Mouse (Mus musculus) midbrain, embryonic 10.5 days (tissue): ENCODE measurements around the gene Lysmd3. TPM values are rescaled to one million over a fixed set of nuclear protein-coding genes. Genes with fewer than 3 reads are reported as not detected.
"Not testable (repeated sequence)": the region's sequence is repeated elsewhere in the genome, so short reads cannot be mapped to it uniquely, and the experiment has no call there.

Experiments
- DNase-seq: peaks from one replicate; pipeline ENCODE4 v3.0.0-alpha.2; 2017; ENCODE audit warnings: low spot score
- H3K27ac ChIP-seq: fragments of 300-500 bp; sonication (generic); replicated peaks from 2 replicates; pipeline ENCODE4 v1.5.1; 2016; ENCODE audit warnings: mild to moderate bottlenecking
- H3K27me3 ChIP-seq: fragments of 300-500 bp; sonication (generic); 2 replicates; pipeline ENCODE4 v1.6.1; 2016; ENCODE audit warnings: low read depth, mild to moderate bottlenecking; ENCODE audit not compliant: poor library complexity, severe bottlenecking
- H3K36me3 ChIP-seq: fragments of 300-500 bp; sonication (generic); 2 replicates; pipeline ENCODE4 v1.6.1; 2016; ENCODE audit warnings: mild to moderate bottlenecking, moderate library complexity
- H3K4me1 ChIP-seq: fragments of 300-500 bp; sonication (generic); 2 replicates; pipeline ENCODE4 v1.6.1; 2016
- H3K4me3 ChIP-seq: fragments of 300-500 bp; sonication (generic); 2 replicates; pipeline ENCODE4 v1.5.1; 2016; ENCODE audit warnings: mild to moderate bottlenecking, moderate library complexity
- H3K9me3 ChIP-seq: fragments of 300-500 bp; sonication (generic); replicated peaks from 2 replicates; pipeline ENCODE4 v1.6.1; 2016; ENCODE audit warnings: mild to moderate bottlenecking
- WGBS: fragments of 180-500 bp; shearing (Covaris S2); methylation state at CpG from one replicate; pipeline ENCODE4 v1.1.7; 2016; 5-methylcytosine and 5-hydroxymethylcytosine counted together
- polyA plus RNA-seq: library from polyadenylated mRNA; unstranded; fragments of >200 nt; fragmentation: Nextera tagmentation; extraction: Ambion mirVana; gene quantifications from 2 replicates; pipeline ENCODE4 v1.2.1, GENCODE M21; 2016

The Lysmd3 gene
- 26.4 and 26.8 TPM in 2 replicates for polyA plus RNA-seq

- peak; percentile 92 for DNase-seq
- Histone ChIP-seq H3K27me3 (no peaks in the 10 kb centered on the region), H3K36me3 (peaks cover 21% of the 10 kb centered on the region), H3K9me3 (peaks cover 3% of the 10 kb centered on the region; the same call in 1 of the 2 replicates), H3K4me1 (peaks cover 41% of the 10 kb centered on the region), H3K4me3 (peak within 1 kb of the TSS; percentile 87), H3K27ac (peak within 1 kb of the TSS; percentile 94)
- under 1% methylated on average over 73 of the region's 73 CpGs for WGBS
Observed at GRCm38 (mm10) chr13:81657351-81658052, at the start of gene Lysmd3. Lysmd3 (plus strand) TSS chr13:81657663.

- no peak for DNase-seq
- peaks cover 85% of the 10 kb centered on the region for H3K36me3 ChIP-seq
- H3K4me3 ChIP-seq = no peak overlapping the region
- H3K27ac ChIP-seq = no peak overlapping the region
- 92% methylated on average over 4 of the region's 4 CpGs for WGBS
- peaks cover 48% of the 10 kb centered on the region for H3K9me3 ChIP-seq
- H3K4me1 ChIP-seq = no peaks in the 10 kb centered on the region
- no peaks in the 10 kb centered on the region for H3K27me3 ChIP-seq
Observed at GRCm38 (mm10) chr13:81610349-81610748, 47.1 kb upstream of the Lysmd3 start.

- 62% methylated on average over 1 of the region's 1 CpGs for WGBS
- Histone ChIP-seq H3K4me1 (peaks cover 74% of the 10 kb centered on the region), H3K27ac (peak overlapping the region; percentile 96)
Observed at GRCm38 (mm10) chr13:81627861-81628260, 29.6 kb upstream of the Lysmd3 start.

DNA sequence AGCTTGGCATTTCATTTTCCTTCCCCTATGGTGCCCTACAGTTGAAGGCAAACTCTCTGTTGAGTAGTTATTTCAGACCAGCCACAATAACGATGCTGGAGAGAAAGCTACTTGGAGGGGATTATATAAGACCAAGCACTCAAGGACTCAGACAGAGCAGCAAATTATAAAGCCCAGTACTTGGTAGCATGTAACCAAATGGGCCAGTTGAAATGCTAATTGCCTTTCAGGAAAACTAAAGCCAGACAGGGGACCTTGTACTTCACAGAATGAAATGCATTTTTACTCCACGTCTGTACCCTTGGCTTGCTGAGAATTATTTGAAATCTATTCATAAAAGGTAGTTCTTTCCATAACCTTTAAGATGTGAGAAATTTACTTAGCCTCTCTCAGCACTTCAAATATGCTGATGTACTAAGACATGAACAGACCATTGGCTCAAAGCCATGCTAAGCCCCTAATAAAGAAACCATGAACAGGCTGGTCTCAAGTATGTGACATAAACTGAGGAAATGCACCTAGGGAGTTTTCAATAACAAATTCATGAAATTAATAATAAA, 28.8 kb upstream of the Lysmd3 start:
- H3K27ac ChIP-seq = peak overlapping the region; percentile 96

More at GRCm38 (mm10) chr13:81627861-81628260, 29.6 kb upstream of the Lysmd3 start:
- not testable (repeated sequence) for H3K27me3 ChIP-seq, H3K9me3 ChIP-seq, DNase-seq
- Histone ChIP-seq H3K4me3 (peak overlapping the region; percentile 92; the same call in 1 of the 2 replicates), H3K36me3 (peaks cover 18% of the 10 kb centered on the region)

DNA sequence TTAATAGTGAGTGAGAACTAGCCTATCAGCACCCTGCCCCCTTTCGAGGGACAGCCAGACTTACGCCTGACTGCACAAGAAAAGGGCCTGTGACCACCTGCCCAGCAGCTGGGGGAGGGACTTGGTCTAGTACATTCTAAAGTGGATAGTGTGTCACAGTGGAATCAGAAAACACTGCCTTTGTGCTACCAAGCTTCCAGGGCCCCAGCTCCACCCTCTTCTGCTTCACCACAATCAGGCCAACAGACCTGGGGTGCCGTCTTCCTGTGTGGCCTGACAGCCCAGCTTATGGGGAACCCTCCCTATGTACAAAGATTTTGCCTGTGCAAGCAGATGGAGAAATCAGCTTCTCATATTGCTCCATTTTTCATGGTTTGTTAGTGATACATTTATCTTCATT, 28.1 kb upstream of the Lysmd3 start:
- peak overlapping the region; percentile 96 for H3K27ac ChIP-seq
- peak; percentile 72 for DNase-seq
- H3K27me3 ChIP-seq = no peaks in the 10 kb centered on the region
- peak overlapping the region; percentile 92 for H3K4me3 ChIP-seq
- H3K9me3 ChIP-seq = no peaks in the 10 kb centered on the region
- 15% methylated on average over 3 of the region's 3 CpGs for WGBS
- H3K36me3 ChIP-seq = peaks cover 9% of the 10 kb centered on the region
- peaks cover 85% of the 10 kb centered on the region for H3K4me1 ChIP-seq

More for the DNA sequence above, 28.8 kb upstream of the Lysmd3 start:
- peaks cover 16% of the 10 kb centered on the region for H3K36me3 ChIP-seq
- 22% methylated on average over 2 of the region's 2 CpGs for WGBS
- peaks cover 83% of the 10 kb centered on the region for H3K4me1 ChIP-seq
- H3K4me3 ChIP-seq = peak overlapping the region; percentile 92
- DNase-seq = no peak
- no peaks in the 10 kb centered on the region for H3K9me3 ChIP-seq
- H3K27me3 ChIP-seq = no peaks in the 10 kb centered on the region

DNA sequence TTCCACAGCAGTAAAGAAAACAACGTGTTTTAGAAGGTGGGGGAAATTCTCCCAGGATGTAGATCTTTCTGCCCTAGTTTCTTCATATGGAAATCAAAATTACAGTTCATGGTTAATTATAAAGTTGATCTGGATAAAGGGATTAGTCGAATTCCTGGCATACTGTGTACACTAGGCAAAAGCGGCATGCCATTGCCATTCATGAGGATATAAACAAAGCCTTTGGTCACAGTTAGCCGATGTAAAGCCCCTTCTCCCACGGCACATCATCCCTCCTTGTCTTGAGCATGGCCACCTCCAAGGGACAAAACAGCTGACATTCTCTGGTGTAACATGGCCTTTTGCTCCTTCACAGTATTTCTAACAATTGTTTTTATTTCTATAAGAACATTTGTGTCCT, 26.9 kb upstream of the Lysmd3 start:
- WGBS = 15% methylated on average over 5 of the region's 5 CpGs
- Histone ChIP-seq H3K27ac (peak overlapping the region; percentile 96), H3K4me3 (peak overlapping the region; percentile 92), H3K36me3 (0 out of 2 replicates have a peak, but pooled peaks cover 3% of the 10 kb centered on the region), H3K4me1 (peaks cover 95% of the 10 kb centered on the region), H3K9me3 (no peaks in the 10 kb centered on the region), H3K27me3 (no peaks in the 10 kb centered on the region)
- no peak for DNase-seq

- H3K36me3 ChIP-seq = no peaks in the 10 kb centered on the region
- peak within 1 kb of the TSS; percentile 96 for H3K27ac ChIP-seq
- H3K9me3 ChIP-seq = no peaks in the 10 kb centered on the region
- H3K4me1 ChIP-seq = peaks cover 76% of the 10 kb centered on the region
- no peaks in the 10 kb centered on the region for H3K27me3 ChIP-seq
- H3K4me3 ChIP-seq = peak within 1 kb of the TSS; percentile 92
- under 1% methylated on average over 42 of the region's 42 CpGs for WGBS
- DNase-seq = peak; percentile 99
Observed at GRCm38 (mm10) chr13:81632720-81633415, 24.6 kb upstream of the Lysmd3 start, which contains the start of gene Adgrv1. Adgrv1 (minus strand) TSS chr13:81633154.

- peak; percentile 75 for DNase-seq
- WGBS = 10% methylated on average over 4 of the region's 4 CpGs
Observed at GRCm38 (mm10) chr13:81639624-81640023, 17.8 kb upstream of the Lysmd3 start.

GRCm38 (mm10) chr13:81640881-81641280, 16.6 kb upstream of the Lysmd3 start:
- Histone ChIP-seq H3K4me1 (peaks cover 58% of the 10 kb centered on the region), H3K4me3 (no peak overlapping the region), H3K36me3 (no peaks in the 10 kb centered on the region), H3K9me3 (no peaks in the 10 kb centered on the region), H3K27ac (peak overlapping the region; percentile 78), H3K27me3 (no peaks in the 10 kb centered on the region)
- WGBS = 54% methylated on average over 6 of the region's 6 CpGs
- DNase-seq = no peak

More at GRCm38 (mm10) chr13:81639624-81640023, 17.8 kb upstream of the Lysmd3 start:
- H3K4me1 ChIP-seq = peaks cover 68% of the 10 kb centered on the region
- no peaks in the 10 kb centered on the region for H3K36me3 ChIP-seq
- peak overlapping the region; percentile 15; the same call in 1 of the 2 replicates for H3K4me3 ChIP-seq
- no peaks in the 10 kb centered on the region for H3K27me3 ChIP-seq
- peak overlapping the region; percentile 19 for H3K27ac ChIP-seq
- no peaks in the 10 kb centered on the region for H3K9me3 ChIP-seq

- peak overlapping the region; percentile 78 for H3K27ac ChIP-seq
- no peaks in the 10 kb centered on the region for H3K27me3 ChIP-seq
- 11% methylated on average over 8 of the region's 8 CpGs for WGBS
- peak overlapping the region; percentile 36 for H3K4me3 ChIP-seq
- H3K4me1 ChIP-seq = peaks cover 58% of the 10 kb centered on the region
- no peaks in the 10 kb centered on the region for H3K36me3 ChIP-seq
- H3K9me3 ChIP-seq = no peaks in the 10 kb centered on the region
- peak; percentile 51 for DNase-seq
Observed at GRCm38 (mm10) chr13:81641289-81642045, 16.0 kb upstream of the Lysmd3 start.

DNA sequence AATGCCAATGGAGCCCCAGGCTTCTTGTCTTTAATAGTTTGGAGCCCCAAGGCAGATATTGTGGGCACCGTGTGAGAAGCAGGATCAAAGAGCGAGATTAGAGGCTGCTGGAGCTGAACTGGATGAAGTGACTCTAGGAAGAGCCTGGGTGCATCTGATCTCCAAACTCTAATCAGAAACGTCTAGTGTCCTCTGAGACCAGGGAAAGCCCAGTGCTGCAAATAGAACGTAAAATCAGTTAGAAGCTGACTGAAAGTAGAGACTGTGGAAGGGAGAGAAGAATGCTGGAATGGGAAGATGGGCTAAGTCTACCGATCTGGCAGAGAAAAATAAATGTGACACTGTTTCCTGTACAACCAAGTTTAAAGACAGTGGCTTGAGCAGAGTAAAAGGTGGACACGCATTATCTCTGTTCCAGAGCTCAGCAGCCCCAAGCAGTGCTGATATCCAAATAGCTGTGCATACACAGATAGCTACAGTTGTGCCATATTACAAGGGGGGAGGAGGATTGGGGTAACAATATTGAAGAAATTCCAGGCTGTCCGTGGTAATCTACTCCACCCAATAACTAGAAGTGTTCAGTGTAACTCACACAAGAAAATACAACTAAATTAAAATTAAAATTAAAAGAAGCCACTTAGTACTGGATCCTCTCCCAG, 14.8 kb upstream of the Lysmd3 start:
- peaks cover 56% of the 10 kb centered on the region for H3K4me1 ChIP-seq
- no peaks in the 10 kb centered on the region for H3K36me3 ChIP-seq
- no peaks in the 10 kb centered on the region for H3K9me3 ChIP-seq
- H3K27ac ChIP-seq = peak overlapping the region; percentile 78
- no peaks in the 10 kb centered on the region for H3K27me3 ChIP-seq
- no peak for DNase-seq
- no peak overlapping the region for H3K4me3 ChIP-seq
- 58% methylated on average over 7 of the region's 7 CpGs for WGBS
